Mouse (Mus musculus) embryonic facial prominence, embryonic 12.5 days (tissue): Measurements from ENCODE around the gene Prss46. TPM values are rescaled to one million over a fixed set of nuclear protein-coding genes. Genes with fewer than 3 reads are reported as not detected.

ENCODE experiments used
- ATAC-seq: fragments of 200-750 bp; cut with Nextera tagmentation; 2 replicates; pipeline ENCODE4 v1.8.0; 2017; ENCODE audit not compliant: insufficient number of reproducible peaks, insufficient read depth, low FRiP score, low TSS enrichment
- H3K27ac ChIP-seq: fragments of 300-500 bp; sonication (generic); 2 replicates; pipeline ENCODE4 v1.5.1; 2016; ENCODE audit warnings: mild to moderate bottlenecking
- H3K27me3 ChIP-seq: fragments of 300-500 bp; sonication (generic); 2 replicates; pipeline ENCODE4 v1.6.1; 2016; ENCODE audit warnings: mild to moderate bottlenecking, moderate library complexity
- H3K36me3 ChIP-seq: fragments of 300-500 bp; sonication (generic); 2 replicates; pipeline ENCODE4 v1.6.1; 2016; ENCODE audit warnings: mild to moderate bottlenecking
- H3K4me1 ChIP-seq: fragments of 300-500 bp; sonication (generic); 2 replicates; pipeline ENCODE4 v1.6.1; 2016
- H3K4me2 ChIP-seq: fragments of 300-500 bp; sonication (generic); replicated peaks from 2 replicates; pipeline ENCODE4 v1.6.1; 2016; ENCODE audit warnings: mild to moderate bottlenecking, moderate library complexity
- H3K4me3 ChIP-seq: fragments of 300-500 bp; sonication (generic); 2 replicates; pipeline ENCODE4 v1.5.1; 2016; ENCODE audit warnings: mild to moderate bottlenecking
- H3K9ac ChIP-seq: fragments of 300-500 bp; sonication (generic); 2 replicates; pipeline ENCODE4 v1.6.1; 2016; ENCODE audit warnings: mild to moderate bottlenecking, moderate library complexity
- H3K9me3 ChIP-seq: fragments of 300-500 bp; sonication (generic); 2 replicates; pipeline ENCODE4 v1.6.1; 2016; ENCODE audit warnings: mild to moderate bottlenecking, moderate library complexity
- whole genome bisulfite sequencing: fragments of 180-500 bp; shearing (Covaris S2); methylation state at CpG from one replicate; pipeline ENCODE4 v1.1.7; 2016; 5-methylcytosine and 5-hydroxymethylcytosine counted together
- polyA plus RNA-seq: library from polyadenylated mRNA; unstranded; fragments of >200 nt; fragmentation: Nextera tagmentation; extraction: Ambion mirVana; gene quantifications from 2 replicates; pipeline ENCODE4 v1.2.1, GENCODE M21; 2016

The Prss46 gene
- polyA plus RNA-seq, 1 experiment from 2014 or later, result not detected

DNA sequence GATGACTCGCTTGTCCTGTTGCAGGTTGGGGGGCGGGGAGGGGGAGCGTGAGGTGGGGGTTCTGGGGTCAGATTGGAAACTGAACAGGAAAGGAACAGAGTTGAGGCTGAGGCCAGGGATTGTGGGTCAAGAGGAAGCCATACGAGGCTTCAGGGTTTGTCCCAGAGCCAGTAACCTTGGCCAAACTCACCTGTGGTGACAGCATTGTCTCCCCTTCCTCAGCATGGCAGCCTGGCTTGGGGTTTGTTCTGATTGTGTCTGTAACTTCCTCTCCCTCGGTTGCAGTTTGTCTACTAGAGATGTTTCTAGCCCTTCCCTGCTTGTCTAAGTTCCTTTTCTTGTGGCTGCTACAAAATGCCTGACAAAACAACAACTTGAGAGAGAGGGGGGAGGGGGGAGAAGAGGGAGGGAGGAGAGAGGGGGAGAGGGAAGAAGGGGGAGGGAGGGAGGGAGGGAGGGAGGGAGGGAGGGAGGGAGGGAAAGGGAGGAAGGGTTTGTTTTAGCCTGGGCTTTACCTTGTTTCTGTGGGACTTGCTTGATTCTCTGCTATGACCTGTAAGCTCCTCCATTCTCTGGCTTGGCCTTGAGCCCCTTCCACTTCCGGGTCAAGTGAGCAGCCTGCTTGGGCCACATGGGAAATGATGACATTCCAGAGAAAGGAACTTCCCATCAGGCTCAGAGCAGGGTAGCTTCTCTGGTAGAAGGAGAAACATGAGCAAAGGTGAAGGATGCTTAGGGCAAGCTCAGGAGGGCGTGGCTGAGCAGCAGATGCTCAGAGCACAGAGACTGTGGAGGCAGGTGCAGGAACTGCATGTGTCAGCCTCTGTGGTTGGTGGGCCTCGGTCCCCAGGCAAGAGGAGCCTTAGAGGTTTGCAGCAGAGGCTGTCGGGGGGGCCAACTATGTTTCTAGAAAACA, 43.3 kb downstream of the Prss46 start:
- Histone ChIP-seq H3K9ac (no peak overlapping the region), H3K4me1 (no peaks in the 10 kb centered on the region), H3K4me2 (no peak overlapping the region), H3K9me3 (no peaks in the 10 kb centered on the region), H3K36me3 (no peaks in the 10 kb centered on the region), H3K27ac (no peak overlapping the region), H3K4me3 (no peak overlapping the region), H3K27me3 (no peaks in the 10 kb centered on the region; the same call in 1 of the 2 replicates)
- WGBS, result 61% methylated on average over 9 of the region's 9 CpGs
- ATAC-seq, result no peak

DNA sequence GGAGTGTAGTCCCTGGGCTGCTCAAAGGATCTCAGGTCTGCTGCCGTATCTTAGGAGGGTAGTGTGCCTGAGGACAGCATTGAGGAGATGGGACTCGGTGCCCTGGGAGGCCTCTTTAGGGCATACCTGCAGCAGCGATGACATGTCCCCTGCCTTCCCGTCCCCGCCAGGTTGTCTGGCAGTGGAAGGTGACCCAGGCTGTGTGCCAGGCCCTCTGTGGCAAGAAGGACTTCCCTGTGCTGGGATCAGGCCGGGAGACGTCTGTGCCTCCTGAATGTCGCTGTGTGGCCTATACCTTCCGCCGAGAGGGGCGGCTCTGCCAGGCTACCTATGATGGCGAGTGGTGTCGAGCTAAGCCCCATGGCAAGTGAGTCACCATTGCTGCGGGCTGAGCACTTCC, 44.6 kb downstream of the Prss46 start:
- Histone ChIP-seq H3K9ac (no peak overlapping the region), H3K4me2 (no peak overlapping the region), H3K27ac (no peak overlapping the region), H3K27me3 (peaks cover 3% of the 10 kb centered on the region; the same call in 1 of the 2 replicates), H3K4me3 (no peak overlapping the region), H3K4me1 (no peaks in the 10 kb centered on the region), H3K36me3 (no peaks in the 10 kb centered on the region), H3K9me3 (no peaks in the 10 kb centered on the region)
- 85% methylated on average over 14 of the region's 14 CpGs for WGBS
- no peak for ATAC-seq

- no peak overlapping the region for H3K4me2 ChIP-seq
- H3K27ac ChIP-seq, result no peak overlapping the region
- H3K9ac ChIP-seq, result no peak overlapping the region
These were observed 45.9 kb downstream of the Prss46 start for GRCm38 (mm10) chr9:110890026-110890783.

DNA sequence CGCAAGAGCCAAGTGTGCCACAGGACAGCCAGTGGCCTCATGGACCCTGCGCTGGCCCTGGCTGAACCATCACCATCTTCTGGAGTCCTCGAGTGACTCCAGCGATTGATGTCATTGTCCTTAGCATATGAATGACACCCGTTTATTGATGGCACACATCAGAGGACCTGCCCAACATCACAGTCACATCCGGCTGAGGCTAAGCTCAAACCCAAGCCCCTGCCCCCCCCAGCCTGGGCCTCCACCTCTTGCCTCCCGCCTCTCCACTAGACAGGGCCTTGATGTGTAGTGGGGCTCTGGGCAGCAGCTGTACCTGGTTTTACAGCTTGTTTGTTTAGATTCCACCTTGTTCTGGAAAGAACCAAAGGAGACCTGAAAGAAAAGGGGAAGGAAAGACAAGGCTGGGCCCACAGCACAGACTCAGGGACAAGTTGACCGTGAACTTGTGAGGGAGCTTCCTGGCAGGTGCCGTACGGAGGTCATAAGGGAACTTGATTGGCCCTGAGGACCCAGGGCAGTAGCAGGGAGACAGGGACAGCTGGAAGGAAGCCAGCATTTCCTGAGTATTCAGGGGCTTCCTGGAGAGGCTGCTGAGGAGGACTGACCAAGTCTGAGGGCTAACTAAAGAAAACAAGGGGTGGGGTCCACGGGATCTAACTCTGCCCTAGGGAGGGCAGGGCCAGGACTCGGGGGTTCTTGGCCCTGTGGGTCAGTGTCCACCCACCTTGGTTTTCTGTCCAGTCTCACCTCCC, 46.9 kb downstream of the Prss46 start:
- no peaks in the 10 kb centered on the region for H3K9me3 ChIP-seq
- 81% methylated on average over 12 of the region's 12 CpGs for WGBS
- ATAC-seq, result no peak
- peaks cover 9% of the 10 kb centered on the region for H3K4me1 ChIP-seq
- H3K4me2 ChIP-seq, result no peak overlapping the region
- H3K36me3 ChIP-seq, result no peaks in the 10 kb centered on the region
- H3K27me3 ChIP-seq, result peaks cover 3% of the 10 kb centered on the region; the same call in 1 of the 2 replicates
- H3K9ac ChIP-seq, result no peak overlapping the region
- no peak overlapping the region for H3K4me3 ChIP-seq
- no peak overlapping the region for H3K27ac ChIP-seq

More at GRCm38 (mm10) chr9:110890026-110890783, 45.9 kb downstream of the Prss46 start:
- H3K9me3 ChIP-seq, result no peaks in the 10 kb centered on the region
- no peak for ATAC-seq
- WGBS, result 15% methylated on average over 19 of the region's 21 CpGs
- no peaks in the 10 kb centered on the region for H3K36me3 ChIP-seq
- H3K27me3 ChIP-seq, result peaks cover 3% of the 10 kb centered on the region; the same call in 1 of the 2 replicates
- no peaks in the 10 kb centered on the region for H3K4me1 ChIP-seq
- H3K4me3 ChIP-seq, result no peak overlapping the region

- no peak overlapping the region for H3K9ac ChIP-seq
- no peaks in the 10 kb centered on the region for H3K36me3 ChIP-seq
- H3K4me3 ChIP-seq, result no peak overlapping the region
- H3K4me1 ChIP-seq, result peaks cover 13% of the 10 kb centered on the region
- no peaks in the 10 kb centered on the region for H3K9me3 ChIP-seq
- H3K27ac ChIP-seq, result no peak overlapping the region
- 86% methylated on average over 3 of the region's 3 CpGs for WGBS
- H3K4me2 ChIP-seq, result no peak overlapping the region
- peaks cover 3% of the 10 kb centered on the region; the same call in 1 of the 2 replicates for H3K27me3 ChIP-seq
- ATAC-seq, result no peak
These were observed 48.2 kb downstream of the Prss46 start for GRCm38 (mm10) chr9:110892552-110892951.

DNA sequence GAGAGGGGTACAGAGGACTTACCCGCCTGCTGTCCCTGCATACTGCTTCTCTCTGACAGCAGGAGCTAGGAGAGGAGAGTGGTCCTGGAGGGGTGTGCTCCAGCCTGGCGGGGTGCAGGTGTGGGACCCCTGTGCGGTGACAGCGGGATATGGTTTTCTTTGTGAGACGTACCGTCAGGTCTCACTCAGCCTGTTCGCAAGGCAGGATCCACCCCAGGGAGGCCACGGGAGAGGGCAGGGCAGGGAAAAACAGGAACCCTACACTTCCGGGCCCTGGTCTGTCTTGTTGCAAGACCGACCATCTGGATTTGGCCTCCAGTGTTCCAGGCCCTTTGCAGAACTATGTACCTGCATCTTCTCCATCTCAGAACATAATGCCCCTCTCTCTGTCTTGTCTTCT, 49.1 kb downstream of the Prss46 start:
- Histone ChIP-seq H3K4me2 (no peak overlapping the region), H3K4me3 (no peak overlapping the region), H3K27me3 (peaks cover 3% of the 10 kb centered on the region; the same call in 1 of the 2 replicates), H3K36me3 (no peaks in the 10 kb centered on the region), H3K27ac (no peak overlapping the region), H3K9ac (no peak overlapping the region), H3K4me1 (peaks cover 13% of the 10 kb centered on the region), H3K9me3 (no peaks in the 10 kb centered on the region)
- 68% methylated on average over 10 of the region's 10 CpGs for WGBS
- ATAC-seq, result no peak

DNA sequence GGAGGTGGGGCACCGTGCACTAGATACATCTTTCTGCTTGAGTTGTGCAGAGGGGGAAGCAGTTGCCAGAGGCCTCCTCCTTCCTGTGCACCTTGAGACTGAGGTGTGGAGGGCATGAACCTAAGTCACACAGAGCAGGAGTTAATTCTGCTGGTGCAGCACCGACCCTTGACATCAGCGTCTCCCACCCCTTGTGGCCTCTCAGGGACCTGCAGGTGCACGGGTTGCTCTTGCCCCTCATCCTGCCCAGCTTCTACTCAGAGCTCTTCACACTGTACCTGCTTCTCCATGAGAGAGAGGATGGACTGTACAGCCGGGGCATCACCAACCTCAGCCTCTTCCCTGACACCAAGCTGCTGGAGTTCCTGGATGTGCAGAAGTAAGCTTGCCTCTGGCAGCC, 51.2 kb downstream of the Prss46 start:
- H3K27ac ChIP-seq, result no peak overlapping the region
- H3K4me3 ChIP-seq, result no peak overlapping the region
- H3K27me3 ChIP-seq, result 0 out of 2 replicates have a peak, but pooled peaks cover 3% of the 10 kb centered on the region
- H3K9me3 ChIP-seq, result no peaks in the 10 kb centered on the region
- 65% methylated on average over 5 of the region's 5 CpGs for WGBS
- H3K36me3 ChIP-seq, result no peaks in the 10 kb centered on the region
- H3K9ac ChIP-seq, result no peak overlapping the region
- peaks cover 13% of the 10 kb centered on the region for H3K4me1 ChIP-seq
- no peak for ATAC-seq
- H3K4me2 ChIP-seq, result no peak overlapping the region

GRCm38 (mm10) chr9:110895994-110896393, 51.7 kb downstream of the Prss46 start:
- 15% methylated on average over 7 of the region's 7 CpGs for WGBS
- 0 out of 2 replicates have a peak overlapping the region, but pooled peaks have one; percentile 13 for H3K27ac ChIP-seq

DNA sequence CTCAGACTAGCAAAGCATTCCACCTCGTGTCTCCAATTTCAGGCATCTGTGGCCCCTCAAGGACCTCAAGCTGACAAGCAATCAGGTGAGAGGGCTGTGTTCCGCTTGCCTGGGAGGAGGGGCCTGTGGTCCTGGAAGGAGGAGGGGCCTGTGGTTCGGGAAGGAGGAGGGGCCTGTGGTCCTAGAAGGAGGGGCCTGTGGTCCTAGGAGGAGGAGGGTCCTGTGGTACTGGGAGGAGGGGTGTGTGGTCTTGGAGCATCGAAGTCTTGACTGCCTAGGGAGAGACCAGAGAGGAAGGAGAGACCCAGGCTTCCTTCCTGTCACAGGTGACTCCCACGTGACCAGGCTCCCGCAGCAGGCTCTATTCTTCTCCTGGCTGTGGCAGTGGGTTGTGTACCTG, 52.3 kb downstream of the Prss46 start:
- peak overlapping the region; percentile 28 for H3K4me2 ChIP-seq
- WGBS, result 4% methylated on average over 6 of the region's 6 CpGs
- H3K4me1 ChIP-seq, result peaks cover 13% of the 10 kb centered on the region
- ATAC-seq, result no peak
- H3K4me3 ChIP-seq, result peak overlapping the region; percentile 12; the same call in 1 of the 2 replicates
- H3K36me3 ChIP-seq, result no peaks in the 10 kb centered on the region
- H3K27me3 ChIP-seq, result 0 out of 2 replicates have a peak, but pooled peaks cover 3% of the 10 kb centered on the region
- H3K27ac ChIP-seq, result 0 out of 2 replicates have a peak overlapping the region, but pooled peaks have one; percentile 13
- no peak overlapping the region for H3K9ac ChIP-seq
- no peaks in the 10 kb centered on the region for H3K9me3 ChIP-seq

More at GRCm38 (mm10) chr9:110895994-110896393, 51.7 kb downstream of the Prss46 start:
- Histone ChIP-seq H3K9me3 (no peaks in the 10 kb centered on the region), H3K36me3 (no peaks in the 10 kb centered on the region), H3K9ac (no peak overlapping the region), H3K4me3 (peak overlapping the region; percentile 12; the same call in 1 of the 2 replicates), H3K27me3 (0 out of 2 replicates have a peak, but pooled peaks cover 3% of the 10 kb centered on the region), H3K4me2 (peak overlapping the region; percentile 28), H3K4me1 (peaks cover 13% of the 10 kb centered on the region)
- ATAC-seq, result no peak

DNA sequence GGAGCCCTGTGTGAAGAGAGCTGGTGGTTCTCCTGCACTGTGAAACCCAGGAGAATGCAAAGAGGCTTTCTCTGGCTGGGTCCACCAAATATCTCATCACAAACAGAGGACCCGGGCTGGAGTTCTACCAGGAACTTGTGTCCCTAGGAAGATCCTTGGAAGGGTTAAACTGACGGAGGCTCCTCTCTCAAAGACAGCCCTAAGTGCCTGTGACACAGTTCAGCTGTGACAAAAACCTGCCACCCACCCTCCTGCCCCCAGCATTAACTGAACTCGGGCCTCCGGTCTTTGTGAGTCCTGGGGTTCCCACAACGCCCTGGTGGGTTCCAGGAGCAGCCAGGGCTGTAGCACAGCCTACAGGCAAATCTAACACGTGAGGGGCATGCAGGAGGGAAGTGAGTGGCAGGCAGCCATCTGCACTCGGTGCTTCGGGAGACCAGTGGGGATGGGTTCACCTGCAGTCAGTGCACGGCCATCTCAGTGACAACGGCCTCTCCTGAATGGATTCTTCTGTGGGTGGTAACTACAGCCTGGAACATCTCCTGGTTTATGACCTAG, 55.2 kb downstream of the Prss46 start:
- H3K4me3 ChIP-seq, result no peak overlapping the region
- no peak for ATAC-seq
- WGBS, result 61% methylated on average over 10 of the region's 10 CpGs

GRCm38 (mm10) chr9:110901204-110901603, 56.9 kb downstream of the Prss46 start:
- H3K4me1 ChIP-seq, result peaks cover 4% of the 10 kb centered on the region
- H3K36me3 ChIP-seq, result no peaks in the 10 kb centered on the region
- H3K27ac ChIP-seq, result no peak overlapping the region
- H3K4me2 ChIP-seq, result no peak overlapping the region
- H3K27me3 ChIP-seq, result no peaks in the 10 kb centered on the region
- no peak overlapping the region for H3K9ac ChIP-seq
- ATAC-seq, result no peak
- H3K4me3 ChIP-seq, result no peak overlapping the region
- 88% methylated on average over 6 of the region's 6 CpGs for WGBS
- no peaks in the 10 kb centered on the region for H3K9me3 ChIP-seq

More for the DNA sequence above, 55.2 kb downstream of the Prss46 start:
- Histone ChIP-seq H3K4me2 (no peak overlapping the region), H3K27ac (no peak overlapping the region), H3K4me1 (peaks cover 13% of the 10 kb centered on the region), H3K36me3 (no peaks in the 10 kb centered on the region), H3K27me3 (no peaks in the 10 kb centered on the region), H3K9ac (no peak overlapping the region), H3K9me3 (no peaks in the 10 kb centered on the region)
